Mouse (Mus musculus) myocyte (in vitro differentiated cells): ENCODE data around the gene Tjp2. TPM values are rescaled to one million over a fixed set of nuclear protein-coding genes. Genes with fewer than 3 reads are reported as not detected.

ENCODE experiments used
- H3K27me3 ChIP-seq: one replicate; pipeline ENCODE4 v1.6.1; 2011; ENCODE audit not compliant: control insufficient read depth, insufficient read depth, insufficient read length
- H3K36me3 ChIP-seq: one replicate; pipeline ENCODE4 v1.6.1; 2011; ENCODE audit not compliant: control insufficient read depth, insufficient read depth
- H3K4me2 ChIP-seq: one replicate; pipeline ENCODE4 v1.6.1; 2011; ENCODE audit warnings: low read depth, control low read depth
- H3K4me3 ChIP-seq: one replicate; pipeline ENCODE4 v1.5.1; 2011; ENCODE audit warnings: mild to moderate bottlenecking, control low read depth, moderate library complexity
- H3K79me2 ChIP-seq: one replicate; pipeline ENCODE4 v1.6.1; 2011; ENCODE audit not compliant: control insufficient read depth, insufficient read depth
- H3ac ChIP-seq: one replicate; pipeline ENCODE4 v1.6.1; 2011; ENCODE audit not compliant: control insufficient read depth, insufficient read length
- CEBPB ChIP-seq: IDR thresholded peaks from 2 replicates; pipeline ENCODE4 v1.6.1; 2011; ENCODE audit warnings: mild to moderate bottlenecking, moderate library complexity; ENCODE audit not compliant: poor library complexity, insufficient read depth, severe bottlenecking
- E2F4 ChIP-seq: IDR thresholded peaks from one replicate; pipeline ENCODE4 v1.6.1; 2011; ENCODE audit warnings: mild to moderate bottlenecking, control low read depth, moderate library complexity; ENCODE audit not compliant: insufficient read depth
- MAX ChIP-seq: IDR thresholded peaks from one replicate; pipeline ENCODE4 v1.6.1; 2011; ENCODE audit warnings: low read depth, mild to moderate bottlenecking, control low read depth
- MYOD1 ChIP-seq, 3 experiments: IDR thresholded peaks; one replicate each; pipeline ENCODE4 v1.6.1; 2011; ENCODE audit warnings: control low read depth in 2 of 3, low read depth in 2 of 3, mild to moderate bottlenecking in 2 of 3, moderate library complexity in 1 of 3; ENCODE audit not compliant: insufficient read length in 2 of 3, control insufficient read depth in 1 of 3
- MYOG ChIP-seq, 3 experiments: IDR thresholded peaks; one replicate each; pipeline ENCODE4 v1.6.1; 2011; ENCODE audit warnings: control low read depth in 2 of 3, low read depth in 2 of 3, mild to moderate bottlenecking in 2 of 3; ENCODE audit not compliant: insufficient read length in 2 of 3, control insufficient read depth in 1 of 3, insufficient read depth in 1 of 3
- POLR2A ChIP-seq: IDR thresholded peaks from one replicate; pipeline ENCODE4 v1.6.1; 2011; ENCODE audit warnings: low read depth, mild to moderate bottlenecking, control low read depth, moderate library complexity; ENCODE audit not compliant: insufficient read length
- POLR2AphosphoS2 ChIP-seq: IDR thresholded peaks from one replicate; pipeline ENCODE4 v1.6.1; 2011; ENCODE audit warnings: low read depth, control low read depth; ENCODE audit not compliant: insufficient read length
- REST ChIP-seq: IDR thresholded peaks from one replicate; pipeline ENCODE4 v1.6.1; 2011; ENCODE audit warnings: mild to moderate bottlenecking, control low read depth, moderate library complexity; ENCODE audit not compliant: insufficient read depth, insufficient read length
- SRF ChIP-seq: IDR thresholded peaks from one replicate; pipeline ENCODE4 v1.6.1; 2011; ENCODE audit warnings: low read depth; ENCODE audit not compliant: control insufficient read depth, insufficient read length
- TCF12 ChIP-seq: IDR thresholded peaks from one replicate; pipeline ENCODE4 v1.6.1; 2011; ENCODE audit warnings: mild to moderate bottlenecking, control low read depth; ENCODE audit not compliant: poor library complexity, insufficient read depth, severe bottlenecking
- TCF3 ChIP-seq: IDR thresholded peaks from one replicate; pipeline ENCODE4 v1.6.1; 2011; ENCODE audit warnings: low read depth, control low read depth; ENCODE audit not compliant: insufficient read length
- USF1 ChIP-seq: IDR thresholded peaks from one replicate; pipeline ENCODE4 v1.6.1; 2011; ENCODE audit warnings: low read depth, mild to moderate bottlenecking, control low read depth, moderate library complexity
- polyA plus RNA-seq: library from polyadenylated mRNA; unstranded; fragments of >200 nt; fragmentation: generic; extraction: Trizol; gene quantifications from one replicate; pipeline ENCODE4 v1.2.1, GENCODE M21; 2012; ENCODE audit warnings: missing spikeins

The Tjp2 gene
- polyA plus RNA-seq, 1 experiment = 5.2 TPM

DNA sequence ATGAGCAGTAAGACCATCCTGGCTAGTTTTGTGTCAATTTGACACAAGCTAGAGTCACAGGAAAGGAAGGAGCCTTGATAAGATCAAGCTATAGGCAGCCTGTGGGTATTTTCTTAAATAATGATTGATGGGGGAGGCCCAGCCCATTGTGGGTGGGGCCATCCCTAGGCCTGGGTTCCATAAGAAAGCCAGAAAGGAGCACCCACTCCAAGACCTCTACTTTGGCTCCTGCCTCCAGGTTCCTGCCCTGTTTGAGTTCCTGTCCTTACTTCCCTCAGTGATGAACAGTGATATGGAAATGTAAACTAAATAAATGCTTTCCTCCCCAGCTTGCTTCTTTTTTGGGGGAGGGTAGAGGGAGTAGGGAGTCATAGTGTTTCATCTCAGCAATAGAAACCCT is 7.0 kb downstream of the Tjp2 start:
- no peak overlapping the region for H3K4me3 ChIP-seq
- H3K27me3 ChIP-seq = no peaks in the 10 kb centered on the region
- H3K79me2 ChIP-seq = no peaks in the 10 kb centered on the region
- H3K4me2 ChIP-seq = no peak overlapping the region
- no peak for TF ChIP-seq POLR2AphosphoS2
- TF ChIP-seq MAX = no peak
- no peak for TF ChIP-seq TCF12
- TF ChIP-seq TCF3 = no peak
- TF ChIP-seq CEBPB = no peak
- TF ChIP-seq REST = no peak
- no peak for TF ChIP-seq USF1
- no peak for TF ChIP-seq SRF
- TF ChIP-seq MYOD1 (IDR thresholded peaks at IDR 0.05; ENCODE audit: control insufficient read depth in 1 of 3, insufficient read length in 2 of 3, low read depth in 2 of 3) = no peak
- TF ChIP-seq MYOG (IDR thresholded peaks at IDR 0.05; ENCODE audit: control insufficient read depth in 1 of 3, insufficient read depth in 1 of 3, insufficient read length in 2 of 3, low read depth in 2 of 3) = no peak
- no peaks in the 10 kb centered on the region for H3K36me3 ChIP-seq
- no peak overlapping the region for H3ac ChIP-seq

DNA sequence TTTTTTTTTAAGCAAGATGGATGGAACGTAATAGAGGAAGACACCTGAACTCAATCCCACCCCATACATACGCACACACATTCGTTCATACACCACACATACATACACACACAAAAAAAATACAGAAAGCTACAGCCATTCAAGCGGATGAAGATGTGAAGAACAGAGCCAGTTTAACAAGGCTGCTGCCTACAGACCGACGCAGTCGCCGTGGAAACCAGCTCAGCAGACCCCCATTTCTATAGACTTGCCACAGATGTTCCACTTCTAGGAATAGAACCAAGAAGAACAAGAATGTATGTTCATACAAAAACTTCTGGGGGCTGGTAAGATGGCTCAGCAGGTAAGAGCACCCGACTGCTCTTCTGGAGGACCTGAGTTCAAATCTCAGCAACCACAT is 8.1 kb downstream of the Tjp2 start:
- H3K36me3 ChIP-seq = no peaks in the 10 kb centered on the region
- H3K27me3 ChIP-seq = no peaks in the 10 kb centered on the region
- no peak overlapping the region for H3ac ChIP-seq
- no peak overlapping the region for H3K4me2 ChIP-seq
- no peaks in the 10 kb centered on the region for H3K79me2 ChIP-seq
- H3K4me3 ChIP-seq = no peak overlapping the region
- TF ChIP-seq POLR2AphosphoS2 (no peak), MYOD1 (IDR thresholded peaks at IDR 0.05; ENCODE audit: control insufficient read depth in 1 of 3, insufficient read length in 2 of 3, low read depth in 2 of 3) (no peak), MAX (no peak), USF1 (no peak), SRF (no peak), POLR2A (no peak), E2F4 (no peak), TCF12 (no peak), REST (no peak), MYOG (IDR thresholded peaks at IDR 0.05; ENCODE audit: control insufficient read depth in 1 of 3, insufficient read depth in 1 of 3, insufficient read length in 2 of 3, low read depth in 2 of 3) (no peak), TCF3 (no peak)

DNA sequence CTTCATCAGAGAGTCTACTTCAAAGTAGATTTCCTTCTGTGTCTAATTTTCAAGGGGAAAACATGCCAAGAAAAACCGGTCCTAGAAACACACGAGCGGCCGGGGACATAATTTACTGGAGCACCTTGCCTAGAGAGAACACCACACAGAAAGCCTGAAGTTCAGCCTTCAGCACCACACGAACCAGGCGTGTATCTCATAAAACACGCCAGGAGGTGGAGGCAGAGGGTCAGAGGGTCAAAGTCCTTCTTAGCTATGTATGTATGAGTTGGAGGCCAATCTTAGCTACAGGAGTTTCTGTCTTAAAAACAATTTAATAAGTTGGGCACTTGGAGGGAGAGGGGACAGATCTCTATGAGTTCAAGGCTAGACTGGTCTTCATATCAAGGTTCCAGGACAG is 9.9 kb downstream of the Tjp2 start:
- no peak overlapping the region for H3K4me2 ChIP-seq
- no peaks in the 10 kb centered on the region for H3K27me3 ChIP-seq
- H3K36me3 ChIP-seq = no peaks in the 10 kb centered on the region
- H3K4me3 ChIP-seq = no peak overlapping the region
- no peaks in the 10 kb centered on the region for H3K79me2 ChIP-seq
- no peak overlapping the region for H3ac ChIP-seq
- TF ChIP-seq SRF (no peak), TCF3 (no peak)

DNA sequence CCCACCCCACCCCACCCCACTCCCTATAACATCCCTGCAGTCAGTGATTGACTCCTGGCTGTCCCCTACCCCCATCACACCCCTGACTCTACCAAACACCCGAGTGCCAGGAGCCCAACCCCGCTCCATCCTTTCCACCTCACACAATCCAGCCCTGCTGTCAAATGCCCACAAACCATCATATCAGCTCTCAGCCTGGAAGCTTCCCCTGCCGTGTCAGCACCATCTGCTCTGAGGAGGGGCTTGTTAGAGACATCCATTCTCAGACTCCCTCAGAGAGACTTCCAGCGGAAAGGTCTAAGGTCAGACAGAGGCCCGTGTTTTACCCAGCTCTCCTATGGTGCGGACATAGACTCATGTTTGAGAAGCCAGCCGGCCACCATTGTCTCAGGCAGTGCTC is 11.5 kb downstream of the Tjp2 start:
- Histone ChIP-seq H3K27me3 (no peaks in the 10 kb centered on the region), H3K4me2 (no peak overlapping the region), H3K36me3 (no peaks in the 10 kb centered on the region), H3K79me2 (no peaks in the 10 kb centered on the region), H3K4me3 (no peak overlapping the region), H3ac (no peak overlapping the region)
- TF ChIP-seq MYOG (IDR thresholded peaks at IDR 0.05; ENCODE audit: control insufficient read depth in 1 of 3, insufficient read depth in 1 of 3, insufficient read length in 2 of 3, low read depth in 2 of 3) (no peak), MYOD1 (IDR thresholded peaks at IDR 0.05; ENCODE audit: control insufficient read depth in 1 of 3, insufficient read length in 2 of 3, low read depth in 2 of 3) (no peak), E2F4 (no peak), SRF (no peak), TCF3 (no peak), TCF12 (no peak), REST (no peak), USF1 (no peak), POLR2AphosphoS2 (no peak), CEBPB (no peak), MAX (no peak), POLR2A (no peak)

DNA sequence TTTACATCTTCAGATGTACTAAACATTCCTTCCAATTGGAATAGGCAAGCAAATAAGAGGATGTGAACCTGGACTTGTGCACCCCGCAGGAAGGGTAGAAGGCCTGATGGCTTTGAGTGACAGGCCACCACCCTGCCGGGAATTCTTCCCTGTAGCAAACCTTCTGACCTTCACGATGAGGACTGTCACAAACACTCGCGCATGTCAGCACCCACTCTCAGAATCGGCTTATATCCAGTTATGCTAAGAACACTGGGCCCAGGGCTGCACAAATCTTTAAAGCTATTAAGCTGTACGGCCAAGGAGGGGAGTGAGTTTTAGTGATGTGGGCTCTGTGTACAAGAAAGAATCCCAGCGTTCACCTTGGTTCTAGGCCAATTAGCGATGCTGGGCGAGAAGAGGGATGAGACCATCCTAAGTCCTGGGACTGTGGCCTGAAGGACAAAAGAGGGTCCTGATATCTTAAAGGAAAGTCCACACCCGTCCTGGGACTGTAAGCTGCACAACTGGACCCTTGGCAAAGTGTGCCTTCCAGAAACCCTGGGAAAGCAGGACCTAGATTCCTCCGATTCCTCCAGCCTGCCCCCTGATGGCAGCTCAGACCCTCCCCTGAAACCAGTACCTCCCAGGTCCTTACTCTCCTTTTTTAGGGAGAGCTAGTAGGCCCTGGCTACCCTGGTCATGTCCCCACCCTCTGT is 12.1 kb downstream of the Tjp2 start:
- TF ChIP-seq TCF12 (no peak), USF1 (no peak), SRF (no peak), MAX (no peak), MYOG (IDR thresholded peaks at IDR 0.05; ENCODE audit: control insufficient read depth in 1 of 3, insufficient read depth in 1 of 3, insufficient read length in 2 of 3, low read depth in 2 of 3) (no peak), E2F4 (no peak), CEBPB (no peak), POLR2AphosphoS2 (no peak), REST (no peak)
- H3K4me2 ChIP-seq = no peak overlapping the region

More for the DNA sequence above, 12.1 kb downstream of the Tjp2 start:
- H3K4me3 ChIP-seq = no peak overlapping the region
- no peaks in the 10 kb centered on the region for H3K36me3 ChIP-seq
- no peaks in the 10 kb centered on the region for H3K27me3 ChIP-seq
- no peak overlapping the region for H3ac ChIP-seq
- H3K79me2 ChIP-seq = no peaks in the 10 kb centered on the region
